Mouse (Mus musculus): ENCODE results near the gene Fxyd2.

Fxyd2 gene

GRCm38 (mm10) chr9:45399434-45399833 is at the start of gene Fxyd2:
Gene Fxyd2 (plus strand): TSS chr9:45399669.
- DNase-seq (ENCODE audit: low read depth in 2 of 2, low spot score in 2 of 2) = no peak

- DNase-seq (ENCODE audit: low read depth in 2 of 2, low spot score in 2 of 2) = no peak
Observed at GRCm38 (mm10) chr9:45349851-45350250, 49.6 kb upstream of the Fxyd2 start.

DNA sequence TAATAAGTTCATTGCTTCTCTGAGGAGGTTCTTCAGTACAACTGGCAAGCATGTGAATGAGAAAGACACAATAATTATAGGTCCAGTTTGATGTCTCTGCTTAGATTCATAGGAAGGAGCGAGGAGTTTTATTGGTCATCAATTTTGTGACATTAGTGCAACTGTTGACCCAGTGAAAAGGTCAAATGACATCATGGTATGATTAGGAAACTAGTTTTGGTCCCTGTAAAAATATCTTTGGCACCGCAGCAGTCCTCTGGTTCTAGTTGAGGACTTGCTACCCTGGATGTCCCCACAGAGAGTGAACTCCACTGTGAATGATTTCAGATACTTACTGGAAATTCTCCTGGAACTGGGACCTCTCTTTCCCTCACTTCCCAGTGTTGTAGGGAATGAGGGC is 44.3 kb upstream of the Fxyd2 start:
- no peak for DNase-seq (ENCODE audit: low read depth in 2 of 2, low spot score in 2 of 2)

GRCm38 (mm10) chr9:45358356-45358755 is 41.1 kb upstream of the Fxyd2 start:
- DNase-seq (ENCODE audit: low read depth in 2 of 2, low spot score in 2 of 2) = no peak

- no peak for DNase-seq (ENCODE audit: low read depth in 2 of 2, low spot score in 2 of 2)
Observed at GRCm38 (mm10) chr9:45362051-45362461, 37.4 kb upstream of the Fxyd2 start.

GRCm38 (mm10) chr9:45363639-45364214 is 35.7 kb upstream of the Fxyd2 start:
- DNase-seq (ENCODE audit: low read depth in 2 of 2, low spot score in 2 of 2) = no peak

- DNase-seq (ENCODE audit: low read depth in 2 of 2, low spot score in 2 of 2) = no peak
Observed at GRCm38 (mm10) chr9:45367716-45368115, 31.8 kb upstream of the Fxyd2 start.

GRCm38 (mm10) chr9:45368341-45368901 is 31.0 kb upstream of the Fxyd2 start:
- DNase-seq (ENCODE audit: low read depth in 2 of 2, low spot score in 2 of 2) = no peak

DNA sequence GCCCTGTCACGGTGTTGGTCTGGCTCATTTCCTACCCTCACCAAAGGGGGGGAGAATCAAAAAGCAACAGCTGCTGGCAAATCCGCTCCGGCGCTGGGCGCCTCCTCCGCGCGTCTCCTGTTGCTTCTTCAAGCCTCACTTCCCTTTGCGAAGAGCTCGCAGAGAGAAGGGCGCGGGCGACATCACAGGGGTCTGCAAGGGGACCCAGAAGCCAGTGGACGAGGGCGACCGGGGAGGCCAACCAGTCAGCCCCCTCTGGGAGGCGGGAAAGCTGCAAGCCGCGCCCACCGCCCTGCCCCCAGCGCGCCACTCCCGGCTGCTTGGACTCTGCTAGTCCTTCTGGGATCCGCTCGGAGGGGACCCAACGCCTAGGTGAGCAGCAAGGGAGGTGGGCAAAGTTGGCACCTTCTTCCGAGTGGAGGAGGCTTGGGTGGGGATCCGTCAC is 29.3 kb upstream of the Fxyd2 start, which contains the start of gene Fxyd6:
Fxyd6 (plus strand) TSS at position 69 of the 445 bp plus-strand sequence.
- DNase-seq (ENCODE audit: low read depth in 2 of 2, low spot score in 2 of 2) = no peak

DNA sequence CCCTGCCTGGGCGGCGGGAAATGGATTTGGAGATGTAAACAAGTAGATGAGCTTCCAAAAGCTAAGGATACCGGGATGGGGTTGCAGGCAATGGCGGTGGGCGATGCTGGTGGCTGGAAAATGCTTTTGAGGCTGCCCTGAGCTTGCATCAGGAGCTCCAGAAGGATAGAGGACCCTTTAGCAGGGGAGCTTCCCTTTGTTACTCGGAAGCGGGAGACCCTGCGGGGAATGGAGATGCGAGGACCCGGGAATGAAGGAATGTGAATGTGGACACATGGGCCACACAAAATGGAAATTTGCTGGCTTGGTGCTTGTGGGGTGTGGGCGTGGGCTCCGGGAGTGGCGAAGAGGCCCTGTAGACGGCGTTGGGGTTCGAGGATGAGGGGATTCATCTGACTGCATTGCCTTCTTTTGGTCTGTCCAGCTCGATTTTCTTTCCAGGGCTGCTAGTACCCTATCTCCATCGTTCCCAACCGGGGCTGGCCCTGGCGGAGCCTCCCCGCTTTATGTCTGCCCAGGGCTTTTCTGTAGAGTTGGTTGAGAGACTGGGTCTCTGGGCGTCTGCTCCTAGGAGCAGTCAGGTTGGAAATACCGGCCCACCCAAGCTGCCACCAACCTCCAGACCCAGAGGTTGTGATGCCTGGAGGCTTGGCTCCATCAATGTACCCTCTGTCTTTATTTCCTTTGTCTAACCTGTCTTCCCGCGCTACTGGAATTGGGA is 28.7 kb upstream of the Fxyd2 start:
- no peak for DNase-seq (ENCODE audit: low read depth in 2 of 2, low spot score in 2 of 2)

- DNase-seq (ENCODE audit: low read depth in 2 of 2, low spot score in 2 of 2) = no peak
Observed at GRCm38 (mm10) chr9:45371337-45371707, 28.1 kb upstream of the Fxyd2 start.

GRCm38 (mm10) chr9:45373896-45374295 is 25.6 kb upstream of the Fxyd2 start:
- no peak for DNase-seq (ENCODE audit: low read depth in 2 of 2, low spot score in 2 of 2)

DNA sequence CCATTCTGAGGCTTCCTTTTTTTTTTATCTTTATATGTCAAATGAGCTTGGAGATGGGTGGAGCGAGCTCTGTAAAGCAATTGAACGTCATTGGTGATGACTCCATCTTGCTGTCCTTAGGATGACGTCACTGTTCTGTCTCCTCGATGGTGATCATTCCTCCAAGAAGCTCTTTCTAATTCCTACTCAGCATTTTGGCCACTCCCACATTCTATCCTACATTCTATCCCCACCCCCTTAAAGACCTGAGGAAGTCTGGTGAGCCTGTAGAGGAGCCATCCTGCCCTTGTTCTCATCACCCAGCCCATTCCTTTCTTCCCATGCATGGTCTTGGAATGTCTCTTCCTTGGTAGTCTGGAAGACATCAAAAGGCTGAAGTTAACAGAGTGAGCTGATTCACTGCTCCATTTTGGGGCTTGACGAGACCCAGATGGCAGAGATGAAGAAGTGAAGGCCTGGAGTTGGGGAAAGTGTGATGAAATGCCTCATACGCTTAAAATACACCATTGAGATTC is 24.4 kb upstream of the Fxyd2 start:
- DNase-seq (ENCODE audit: low read depth in 2 of 2, low spot score in 2 of 2) = no peak

- DNase-seq (ENCODE audit: low read depth in 2 of 2, low spot score in 2 of 2) = no peak
Observed at GRCm38 (mm10) chr9:45376427-45376826, 23.0 kb upstream of the Fxyd2 start.

DNA sequence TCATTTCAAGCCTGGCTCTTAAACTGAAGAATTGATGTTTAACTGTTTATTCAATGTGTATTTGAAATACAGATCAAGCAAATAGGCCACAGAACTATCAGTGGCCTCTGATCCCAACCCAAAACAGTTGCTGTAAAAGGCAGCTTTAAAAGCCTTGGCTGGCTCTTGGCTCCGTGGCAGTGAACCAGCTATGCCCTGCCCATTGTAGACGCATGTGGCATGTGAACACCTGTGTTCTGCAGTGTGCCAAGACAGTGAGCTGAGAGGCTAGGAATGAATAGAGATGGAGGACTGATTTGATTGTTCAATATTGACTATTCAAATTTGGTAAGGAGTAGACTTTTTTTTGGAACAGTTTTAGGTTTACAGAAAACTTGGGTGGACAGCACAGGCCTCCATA is 22.6 kb upstream of the Fxyd2 start:
- DNase-seq (ENCODE audit: low read depth in 2 of 2, low spot score in 2 of 2) = no peak

DNA sequence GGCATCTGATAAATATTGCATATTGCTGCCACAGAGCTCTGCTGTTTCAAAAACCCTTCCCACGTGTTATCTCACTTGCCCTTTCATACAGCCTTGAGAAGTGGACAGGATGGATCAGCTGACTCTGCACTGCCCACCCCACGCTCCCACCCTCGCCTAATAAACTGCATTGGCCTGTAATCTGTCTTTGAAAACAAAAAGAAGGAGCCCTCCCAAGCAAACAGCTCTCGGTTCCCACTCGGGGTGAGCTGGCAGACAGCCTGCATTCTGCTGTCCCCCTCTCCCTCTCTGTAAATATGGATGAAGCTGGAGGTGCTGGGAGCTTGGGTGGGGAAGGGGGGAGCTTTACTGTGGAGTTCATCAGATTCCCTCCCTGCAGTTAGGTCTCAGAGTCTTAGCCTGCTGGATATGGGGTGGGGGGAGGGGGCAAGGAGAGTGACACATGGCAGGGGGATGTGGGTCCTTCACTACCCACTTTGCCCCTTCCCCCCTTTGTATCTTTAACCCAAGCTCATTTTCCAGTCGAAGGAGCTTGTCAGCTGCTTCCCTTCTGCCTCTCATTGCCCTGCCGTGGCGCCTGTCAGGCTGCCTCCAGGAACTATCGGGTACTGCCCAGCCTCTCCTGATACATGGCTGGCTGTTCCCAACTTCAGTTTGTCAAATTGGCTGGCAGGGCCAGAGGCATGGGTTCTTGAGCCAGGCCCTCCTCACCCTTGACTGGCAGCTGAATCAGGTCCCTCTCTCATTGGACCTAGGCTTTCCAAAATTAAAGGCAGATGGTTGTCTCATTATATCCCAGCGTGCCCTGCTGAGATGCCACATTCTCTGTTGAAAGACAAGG is 18.8 kb upstream of the Fxyd2 start:
- no peak for DNase-seq (ENCODE audit: low read depth in 2 of 2, low spot score in 2 of 2)

DNA sequence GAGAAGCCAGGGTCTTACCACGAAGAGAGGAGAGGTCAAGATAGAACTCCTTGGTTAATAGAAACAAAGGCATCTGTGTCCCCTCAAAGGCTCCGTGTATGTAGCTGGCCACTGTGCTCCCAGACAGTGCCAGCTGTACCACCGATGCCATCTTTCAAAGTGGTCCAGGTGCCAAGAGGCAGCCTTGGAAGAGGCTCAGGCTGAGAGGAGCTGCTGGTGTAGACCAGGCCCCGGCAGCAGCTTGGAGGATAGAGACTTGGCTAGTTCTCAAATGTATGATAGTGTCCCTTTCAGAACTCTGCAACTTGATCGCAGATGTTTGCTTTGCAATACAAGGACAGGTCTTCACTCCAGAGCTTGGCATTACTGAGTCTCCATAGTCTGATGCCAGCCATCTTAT is 17.1 kb upstream of the Fxyd2 start:
- no peak for DNase-seq (ENCODE audit: low read depth in 2 of 2, low spot score in 2 of 2)

DNA sequence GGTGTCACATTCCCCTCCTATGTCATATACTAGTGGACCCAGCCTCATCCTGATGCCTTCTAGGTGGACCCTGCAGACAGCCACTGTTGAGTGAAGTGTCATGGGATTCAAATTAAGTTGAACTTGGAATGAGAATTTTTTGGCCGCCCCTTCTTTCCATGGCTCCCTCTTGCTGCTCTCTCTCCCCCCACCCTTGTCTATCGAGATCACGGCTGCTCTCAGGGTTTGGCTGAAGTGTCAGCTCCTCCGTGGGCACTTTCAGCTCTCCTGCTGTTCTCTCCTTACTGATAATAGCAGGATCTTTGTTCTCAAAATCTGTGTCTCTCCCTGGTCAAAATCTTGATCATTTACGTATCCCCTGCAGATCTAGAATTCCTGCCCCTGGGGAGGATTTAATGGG is 16.6 kb upstream of the Fxyd2 start:
- DNase-seq (ENCODE audit: low read depth in 2 of 2, low spot score in 2 of 2) = no peak

GRCm38 (mm10) chr9:45383883-45384282 is 15.6 kb upstream of the Fxyd2 start:
- DNase-seq (ENCODE audit: low read depth in 2 of 2, low spot score in 2 of 2) = no peak

DNA sequence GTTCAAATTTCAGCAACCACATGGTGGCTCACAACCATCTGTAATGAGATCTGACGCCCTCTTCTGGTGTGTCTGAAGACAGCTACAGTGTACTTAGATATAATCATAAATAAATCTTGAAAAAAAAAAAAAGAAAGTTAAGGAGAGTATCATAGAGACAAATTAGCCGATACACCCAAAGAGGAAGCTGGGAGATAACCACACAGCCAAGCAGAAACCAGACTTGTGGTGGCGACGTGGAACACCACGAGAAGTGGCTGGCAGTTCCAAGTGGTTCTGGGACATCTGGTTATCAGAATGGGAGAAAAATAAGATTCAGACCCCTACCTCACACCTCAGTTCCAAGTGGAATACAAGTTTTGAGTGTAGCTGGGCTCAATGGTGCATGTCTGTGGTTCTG is 12.8 kb upstream of the Fxyd2 start:
- no peak for DNase-seq (ENCODE audit: low read depth in 2 of 2, low spot score in 2 of 2)

- DNase-seq (ENCODE audit: low read depth in 2 of 2, low spot score in 2 of 2) = peak; percentile 81 to 87
Observed at GRCm38 (mm10) chr9:45388385-45388994, 11.0 kb upstream of the Fxyd2 start.

Measured in CD8-positive naive resting alpha-beta T cell, adult 2 months (primary cell).